Mouse (Mus musculus): ENCODE data around the gene Irf2bpl. TPM values are rescaled to one million over a fixed set of nuclear protein-coding genes. Genes with fewer than 3 reads are reported as not detected.
A peak's percentile ranks its signal among the peaks of the same experiment; 100 is the strongest.

Gene Irf2bpl
- total RNA-seq, 2 experiments from 2014 or later = 42.9 to 46.7 TPM

DNA sequence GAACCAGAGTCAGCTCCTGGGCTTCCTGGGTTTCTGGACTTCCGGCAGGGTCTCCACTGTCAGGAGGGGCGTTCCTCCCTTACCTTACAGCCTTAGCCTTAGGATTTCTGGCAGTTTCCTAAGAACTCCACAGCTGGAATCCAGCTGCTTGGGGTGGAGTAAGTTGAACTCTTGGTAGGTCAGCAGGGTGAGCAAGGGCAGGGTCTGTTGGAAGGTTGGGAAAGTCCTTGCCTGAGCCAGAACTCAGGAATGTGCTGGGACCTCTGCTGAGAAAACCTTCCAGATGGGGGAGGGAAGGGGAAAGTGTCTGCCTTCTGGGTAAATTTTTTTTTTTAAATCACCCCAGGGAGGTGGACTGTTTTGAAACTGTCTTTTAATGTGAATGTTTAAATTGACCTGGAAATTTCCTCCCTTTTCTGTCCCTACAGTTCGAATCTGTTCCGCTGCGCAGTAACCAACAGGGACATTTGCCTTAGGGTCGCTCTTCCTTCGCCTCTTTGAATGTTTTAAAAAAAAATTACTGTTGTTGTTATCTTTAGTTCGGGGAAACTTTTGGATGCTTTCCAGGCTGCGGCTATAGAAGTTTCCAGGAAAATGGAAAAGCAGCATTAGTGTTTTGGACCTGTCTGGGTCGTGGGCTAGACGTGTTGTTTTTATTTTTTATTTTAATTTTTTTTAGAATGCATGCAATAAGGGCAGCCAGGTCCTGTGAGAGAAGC lies 15.0 kb upstream of the Irf2bpl start:
- DNase-seq = no peak

DNA sequence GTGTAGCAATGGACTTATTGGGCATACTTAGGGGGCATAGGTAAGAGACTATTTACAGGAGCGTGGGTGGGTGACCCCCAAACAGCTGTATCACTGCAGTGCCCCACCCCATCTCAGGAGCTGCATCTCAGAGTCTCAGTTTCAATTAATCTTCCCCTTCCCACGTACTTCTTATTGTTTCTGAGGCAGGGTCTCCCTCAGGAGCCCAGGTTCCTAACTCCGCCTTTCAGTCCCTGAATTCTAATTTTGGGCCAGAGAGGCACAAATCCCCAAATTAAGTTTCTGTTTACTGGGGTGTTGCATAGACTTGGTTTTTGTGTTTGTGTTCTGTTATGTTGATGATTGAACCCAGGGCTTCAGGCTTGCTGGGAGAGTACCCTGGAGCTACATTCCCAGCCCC lies 13.8 kb upstream of the Irf2bpl start:
- DNase-seq = no peak

DNA sequence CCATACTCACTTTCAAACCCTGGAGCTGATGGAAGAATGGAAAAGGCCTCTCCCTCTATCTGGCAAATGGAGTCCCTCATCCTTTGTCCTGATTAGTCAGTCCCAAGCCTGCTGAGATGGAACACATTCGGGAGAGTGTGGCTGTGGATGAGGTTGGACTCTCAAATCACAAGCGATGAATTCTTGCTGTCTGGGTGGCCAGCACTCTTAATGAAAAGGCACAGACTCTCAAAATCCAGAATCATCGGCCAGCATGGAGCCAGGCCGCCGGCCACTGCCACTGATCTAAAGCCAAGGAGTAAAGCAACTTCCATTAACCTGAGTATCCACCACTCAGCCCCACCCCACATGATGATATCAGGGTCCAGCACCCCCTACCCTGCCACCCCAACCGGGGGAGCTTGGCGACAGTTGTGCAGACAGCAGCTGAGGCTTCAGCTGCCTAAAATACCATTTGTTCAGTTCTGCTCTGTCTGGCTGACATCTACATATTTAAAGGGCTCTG lies 13.2 kb upstream of the Irf2bpl start:
- no peak for DNase-seq

DNA sequence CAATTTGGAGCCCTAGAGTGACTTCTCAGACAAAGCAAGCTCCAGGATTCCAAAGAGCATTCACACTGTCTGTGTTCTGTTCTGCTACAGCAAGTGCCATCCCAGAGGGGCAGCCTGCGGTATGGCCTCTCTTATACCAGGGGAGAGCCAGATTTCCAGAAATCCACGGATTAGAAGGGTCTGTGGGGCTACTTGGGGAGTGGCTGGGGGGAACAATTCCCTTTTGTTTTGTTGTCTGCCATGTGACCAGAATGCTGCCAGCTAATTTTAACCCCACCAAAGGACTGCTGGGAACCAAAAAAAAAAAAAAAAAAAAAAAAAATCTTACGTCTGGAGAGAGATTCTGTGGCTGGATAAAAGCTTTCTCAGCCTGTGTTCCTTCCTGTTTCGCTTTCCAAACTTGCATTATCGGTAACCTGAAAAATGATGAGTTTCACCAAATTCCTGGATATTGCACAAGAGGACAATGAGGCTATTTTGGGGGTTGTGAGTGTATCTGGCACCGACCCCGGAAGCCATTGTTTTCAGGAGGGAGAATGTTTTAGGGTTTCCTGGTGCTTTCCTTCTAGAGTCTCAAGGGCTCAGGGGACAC lies 12.4 kb upstream of the Irf2bpl start:
- DNase-seq = no peak

DNA sequence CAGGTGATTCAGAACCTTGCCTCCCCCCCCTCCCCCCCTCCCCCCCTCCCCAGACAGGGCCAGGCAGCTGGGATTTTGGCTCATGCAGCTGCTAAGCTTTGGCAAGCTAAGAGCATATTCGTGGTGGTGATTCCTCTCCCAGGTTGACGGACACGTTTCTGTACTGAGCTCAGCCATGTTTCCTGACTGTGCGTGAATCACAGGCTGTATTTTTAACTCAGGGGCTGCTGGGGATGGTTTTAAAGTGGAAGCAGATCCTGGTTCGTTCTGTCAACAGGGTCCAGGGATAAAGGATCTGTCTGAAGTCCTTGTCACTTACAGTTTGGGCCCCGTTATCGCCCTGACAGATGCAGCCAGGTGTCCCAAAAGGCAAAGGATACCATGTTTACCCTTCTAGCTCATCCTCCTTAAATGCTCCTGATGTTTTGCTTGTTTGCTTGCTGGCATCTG lies 11.9 kb upstream of the Irf2bpl start:
- no peak for DNase-seq

DNA sequence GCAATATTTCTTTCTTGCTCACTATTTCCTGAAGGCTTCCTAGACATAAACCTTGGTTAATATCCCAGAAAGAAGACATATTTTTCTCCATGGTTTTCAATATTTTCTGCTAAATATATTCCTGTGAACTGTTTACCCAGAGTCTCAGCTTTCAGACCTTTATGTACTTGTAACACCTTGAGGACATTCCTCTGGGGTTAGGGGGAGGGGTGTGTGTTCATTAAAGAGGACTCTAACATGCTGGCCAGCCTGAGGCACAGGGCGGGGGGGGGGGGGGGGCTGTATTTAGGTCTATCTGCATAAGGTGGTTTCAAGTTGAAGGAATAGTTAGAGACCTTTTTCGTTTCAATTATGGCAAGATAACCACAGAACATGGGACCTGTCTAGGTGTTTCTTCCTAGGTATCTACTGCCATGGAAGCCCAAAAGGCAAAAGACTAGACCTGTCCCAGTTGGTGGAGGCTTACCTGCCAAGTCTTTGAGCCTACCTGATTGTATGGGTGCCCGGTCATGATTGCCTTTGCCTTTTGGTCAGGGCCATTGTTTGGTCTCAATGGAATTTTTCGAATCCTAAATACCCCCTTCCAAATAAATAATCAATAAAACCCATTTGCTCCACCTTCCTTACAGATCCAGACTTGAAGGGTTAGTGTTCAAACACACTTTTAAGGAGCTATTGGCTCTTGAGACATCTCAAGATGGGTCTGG lies 11.3 kb upstream of the Irf2bpl start:
- DNase-seq = no peak

DNA sequence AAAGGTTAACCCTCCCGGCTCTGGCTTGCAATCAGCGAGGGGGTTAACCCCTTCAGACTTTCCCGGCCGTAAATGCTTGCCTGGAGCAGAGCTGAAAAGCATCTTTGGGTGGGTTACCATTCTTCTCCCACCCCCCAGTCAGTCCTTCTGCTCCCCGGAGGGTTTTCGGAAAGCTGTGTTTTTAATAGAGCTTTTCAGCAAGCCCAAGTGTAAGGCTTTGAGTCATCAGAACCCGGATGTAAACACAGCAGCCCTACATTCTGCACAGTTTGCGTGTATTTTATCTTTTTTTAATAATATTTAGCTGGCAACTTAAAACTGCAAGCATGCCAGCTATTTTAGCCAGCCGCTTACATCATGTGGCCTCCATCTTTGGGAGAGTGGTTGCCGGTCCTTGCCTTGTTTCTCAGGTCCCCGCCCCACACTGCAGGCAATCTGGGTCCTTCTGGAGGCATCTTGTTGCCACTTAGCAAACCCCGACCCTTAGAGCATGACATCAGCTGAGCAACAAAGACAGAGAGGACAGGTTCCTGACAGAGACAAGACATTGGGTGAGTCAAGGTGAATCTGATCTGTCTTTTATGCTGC lies 10.3 kb upstream of the Irf2bpl start:
- DNase-seq = no peak

DNA sequence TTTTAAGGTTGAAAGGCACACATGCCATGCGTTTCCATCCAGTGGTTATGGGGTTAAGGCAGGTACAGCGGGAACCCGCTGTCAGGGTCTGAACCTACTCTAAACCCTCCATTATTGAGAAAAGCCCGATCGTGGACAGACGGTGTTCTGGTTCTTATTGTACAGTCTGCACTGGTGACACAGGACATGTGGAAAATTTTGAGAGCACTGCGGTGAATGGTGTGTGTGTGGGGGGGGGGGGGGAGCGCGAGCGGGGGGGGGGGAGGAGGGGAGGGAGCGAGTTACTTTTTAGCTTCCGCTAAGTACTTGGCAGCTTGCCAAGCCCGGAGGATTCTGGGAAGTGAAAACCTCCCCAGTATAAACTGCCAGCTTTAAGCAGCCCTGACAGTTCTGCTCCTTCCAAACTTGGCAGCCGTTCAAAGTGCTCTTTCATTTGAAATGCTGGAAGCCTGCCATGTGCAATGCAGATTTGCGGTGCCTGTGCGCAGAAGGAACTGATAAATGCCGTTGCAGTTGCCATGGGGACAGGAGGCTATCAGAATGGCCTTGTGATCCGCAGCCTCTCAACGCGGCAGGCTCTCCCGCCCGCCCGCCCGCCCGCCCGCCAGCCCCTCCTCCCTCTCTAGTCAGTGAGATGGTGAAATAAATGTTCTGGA lies 9.7 kb upstream of the Irf2bpl start:
- peak; percentile 98 for DNase-seq

DNA sequence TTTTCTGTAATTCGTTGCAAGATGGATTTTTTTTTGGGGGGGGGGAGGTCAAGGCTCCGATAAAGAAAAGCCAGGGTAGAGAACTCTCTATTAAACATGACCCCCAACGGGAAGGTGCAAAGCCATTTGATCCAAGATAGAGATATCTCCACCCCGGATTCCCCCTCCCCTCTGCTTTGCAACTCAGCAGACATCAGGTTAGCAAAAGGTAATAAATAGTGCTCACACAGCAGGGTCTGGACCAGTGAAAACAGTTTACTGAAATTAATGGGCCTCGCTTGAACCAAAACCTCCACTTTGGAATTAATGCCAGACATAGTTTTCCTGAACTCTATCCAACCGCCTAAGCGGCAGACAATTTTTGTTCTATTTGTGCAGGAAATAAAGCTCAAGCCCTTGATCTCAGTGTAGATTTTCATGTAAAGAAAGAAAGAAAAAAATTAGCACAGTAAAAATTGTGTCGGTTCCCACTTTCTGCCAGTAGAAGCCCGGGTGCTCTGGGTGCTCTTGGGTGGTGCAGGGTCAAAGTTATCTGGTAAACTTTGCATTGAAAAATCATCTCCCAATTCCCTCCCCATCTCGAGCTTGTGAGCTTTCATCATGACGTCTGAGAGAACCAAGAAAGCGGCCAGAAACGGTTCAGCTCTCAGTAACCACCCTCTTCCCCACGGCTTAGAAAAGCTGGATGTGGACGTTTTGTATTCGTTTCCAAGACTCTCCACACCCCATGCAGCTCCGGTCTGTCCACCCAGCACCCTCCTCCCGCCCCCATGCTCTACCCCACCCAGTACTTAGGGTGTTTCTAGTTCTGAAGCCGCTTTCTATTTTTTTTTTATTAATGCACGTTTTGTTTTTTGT lies 9.0 kb upstream of the Irf2bpl start:
- no peak for DNase-seq

DNA sequence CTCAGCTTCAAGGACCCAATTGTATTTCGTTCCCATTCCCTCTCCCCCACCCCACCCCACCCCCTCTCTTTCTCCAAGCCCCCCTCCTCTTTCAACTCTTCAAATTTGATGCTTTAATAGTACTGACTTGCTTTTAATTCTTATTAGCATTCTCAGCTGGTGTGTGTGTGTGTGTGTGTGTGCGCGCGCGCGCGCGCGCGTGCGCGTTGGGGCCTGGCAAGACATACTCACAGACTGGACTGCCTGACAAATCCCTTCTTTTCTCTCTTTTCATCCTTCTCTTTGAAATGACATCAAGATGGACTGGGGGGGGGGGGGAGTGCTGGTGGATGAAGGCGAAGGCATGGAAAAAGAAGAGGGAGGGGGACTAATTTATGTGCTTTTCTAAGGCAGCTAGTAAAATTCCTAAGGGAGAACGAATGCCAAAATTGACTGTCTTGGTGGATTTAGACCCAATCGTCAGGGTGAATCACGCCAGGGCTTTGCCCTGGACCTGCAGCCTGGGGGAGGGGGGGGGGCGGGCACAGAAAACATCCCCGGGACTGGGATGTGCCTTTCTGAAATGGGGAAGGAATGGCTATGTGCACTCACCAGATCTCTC lies 8.2 kb upstream of the Irf2bpl start:
- no peak for DNase-seq

DNA sequence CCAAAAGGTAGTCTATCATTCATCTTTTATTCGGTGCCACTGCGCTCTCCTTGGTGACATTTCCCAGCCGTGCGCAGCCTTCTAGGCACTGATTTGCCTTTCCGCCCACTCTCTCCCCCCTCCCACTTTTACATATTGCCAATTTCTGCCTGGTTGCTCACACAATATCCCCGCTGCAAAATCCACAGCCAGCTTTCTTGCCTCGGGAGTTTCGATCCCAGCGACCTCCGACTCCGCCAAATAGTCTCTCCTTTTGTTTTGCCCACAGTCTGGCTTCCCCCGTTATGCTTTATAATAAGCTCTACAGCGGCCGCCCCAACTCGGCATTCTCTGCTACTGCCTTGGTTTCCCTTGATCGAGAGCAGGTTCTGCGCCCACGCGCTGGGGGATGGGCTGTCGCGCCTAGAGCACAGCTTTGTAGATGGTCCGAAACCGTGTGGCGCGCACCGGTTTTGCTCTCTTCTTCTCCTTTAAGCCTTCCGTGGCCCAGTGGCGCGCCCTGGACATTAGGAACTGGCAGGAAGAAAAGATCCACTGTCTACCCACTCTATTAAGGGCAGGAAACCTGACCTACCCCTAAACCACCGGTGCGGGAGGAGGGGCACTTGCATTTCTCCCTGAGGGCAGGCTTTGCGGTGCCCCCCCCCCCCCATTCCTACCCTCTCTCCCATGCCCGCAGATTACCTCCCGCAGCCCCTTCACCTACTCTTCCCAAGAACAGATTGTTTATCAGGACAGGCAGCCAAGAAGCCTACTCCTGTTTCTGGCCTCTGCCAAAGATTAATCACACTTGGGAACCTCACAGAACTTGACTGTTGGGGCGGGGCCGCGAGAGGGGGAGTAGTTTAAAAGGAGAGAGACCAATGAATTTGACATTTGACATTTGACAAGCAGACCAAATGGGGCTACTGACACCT lies 7.4 kb upstream of the Irf2bpl start:
- DNase-seq = peak; percentile 80

DNA sequence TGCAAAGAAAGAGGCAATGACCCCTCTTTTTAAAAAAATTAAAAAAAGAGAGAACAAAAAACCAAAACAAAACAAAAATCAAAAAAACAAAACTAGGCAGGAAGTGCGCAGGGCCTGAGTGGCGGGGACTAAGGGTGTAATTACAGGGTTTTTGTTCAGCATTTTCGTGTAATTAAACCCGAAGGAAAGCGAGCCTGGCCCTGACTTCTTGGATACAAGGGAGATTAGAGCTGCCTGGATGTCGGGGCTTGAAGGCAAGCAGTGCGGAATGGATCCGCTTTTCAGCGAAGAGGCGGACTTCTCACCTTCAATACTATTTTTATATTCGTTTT lies 6.8 kb upstream of the Irf2bpl start:
- DNase-seq = no peak

DNA sequence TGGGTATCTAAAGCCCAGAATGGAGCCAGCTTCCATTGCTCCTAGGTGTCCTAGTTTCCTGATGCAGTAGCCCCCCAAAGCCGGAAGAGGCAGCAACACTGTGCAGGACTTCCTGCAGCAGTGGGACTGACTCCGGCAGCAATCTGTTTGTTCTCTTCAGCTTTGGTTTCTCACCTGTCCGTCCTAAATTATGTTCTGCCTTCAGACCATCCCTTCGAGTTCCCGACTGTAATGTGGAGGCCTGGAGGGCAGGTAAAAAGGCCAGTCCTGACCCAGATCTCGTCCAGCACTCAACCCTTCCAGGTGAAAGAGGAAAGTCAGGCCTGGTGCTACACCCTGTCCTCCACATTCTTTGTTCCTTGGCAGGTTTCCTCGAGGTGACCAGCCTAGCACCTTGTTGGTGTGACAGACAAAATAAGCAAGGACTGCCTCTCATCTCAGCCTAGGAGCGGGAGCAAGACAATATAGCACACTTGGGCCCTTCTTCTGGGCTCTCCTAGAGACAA lies 6.3 kb upstream of the Irf2bpl start:
- DNase-seq = no peak

DNA sequence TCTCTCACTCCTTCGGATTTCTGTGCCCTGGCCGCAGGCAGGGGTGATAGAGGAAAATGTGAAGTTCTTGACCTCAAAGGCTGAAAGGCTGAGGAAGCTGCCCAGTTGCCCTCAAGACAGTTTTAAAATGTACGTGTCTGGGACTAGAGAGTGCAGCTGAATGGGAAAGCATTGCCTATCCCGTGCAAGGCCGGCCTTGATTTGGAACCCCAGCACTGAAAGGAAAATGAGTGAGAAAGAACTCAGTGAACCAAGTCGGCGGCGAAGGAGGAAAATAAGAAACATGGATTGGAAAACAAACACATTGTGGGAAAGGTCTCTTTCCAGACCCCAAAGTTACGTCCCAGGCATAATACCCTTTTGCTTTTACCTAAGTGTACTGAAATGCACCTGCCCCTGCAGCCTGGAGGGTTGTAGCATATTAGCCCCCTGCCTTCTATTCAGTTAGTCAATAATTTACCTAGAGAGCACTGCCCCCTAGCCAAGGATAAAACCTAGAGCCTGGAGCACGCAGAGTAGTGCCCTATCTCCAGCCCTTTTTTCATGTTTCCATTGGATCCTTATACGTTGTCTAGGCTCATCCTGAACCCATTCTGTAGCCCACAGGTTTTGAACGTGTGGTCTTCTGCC lies 5.6 kb upstream of the Irf2bpl start:
- no peak for DNase-seq

DNA sequence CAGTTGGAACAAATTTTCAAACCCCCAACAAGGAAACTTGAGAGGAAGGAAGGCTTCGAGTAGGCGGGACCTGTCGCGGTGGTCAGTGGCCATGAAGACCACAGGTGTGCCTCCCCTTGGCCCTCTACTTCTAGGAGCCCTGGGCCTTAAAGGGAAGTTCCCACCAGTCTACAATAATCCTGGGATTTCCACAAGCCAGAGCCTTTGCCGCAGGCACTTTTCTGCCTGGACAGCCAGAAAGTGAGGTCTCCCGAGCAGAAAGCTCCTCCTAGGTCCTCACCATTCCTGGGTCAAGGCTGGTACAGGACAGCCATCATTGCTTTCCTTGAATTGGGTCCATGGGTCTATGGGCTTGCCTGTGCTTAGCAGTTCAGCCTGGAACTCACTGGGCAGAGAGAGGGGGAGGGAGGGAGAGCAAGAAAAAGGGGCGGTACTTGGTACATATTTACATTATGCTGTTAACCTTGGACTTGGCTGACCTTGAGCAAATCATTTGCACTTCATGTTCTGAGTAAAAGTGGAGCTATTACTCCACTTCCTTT lies 4.6 kb upstream of the Irf2bpl start:
- DNase-seq = no peak

DNA sequence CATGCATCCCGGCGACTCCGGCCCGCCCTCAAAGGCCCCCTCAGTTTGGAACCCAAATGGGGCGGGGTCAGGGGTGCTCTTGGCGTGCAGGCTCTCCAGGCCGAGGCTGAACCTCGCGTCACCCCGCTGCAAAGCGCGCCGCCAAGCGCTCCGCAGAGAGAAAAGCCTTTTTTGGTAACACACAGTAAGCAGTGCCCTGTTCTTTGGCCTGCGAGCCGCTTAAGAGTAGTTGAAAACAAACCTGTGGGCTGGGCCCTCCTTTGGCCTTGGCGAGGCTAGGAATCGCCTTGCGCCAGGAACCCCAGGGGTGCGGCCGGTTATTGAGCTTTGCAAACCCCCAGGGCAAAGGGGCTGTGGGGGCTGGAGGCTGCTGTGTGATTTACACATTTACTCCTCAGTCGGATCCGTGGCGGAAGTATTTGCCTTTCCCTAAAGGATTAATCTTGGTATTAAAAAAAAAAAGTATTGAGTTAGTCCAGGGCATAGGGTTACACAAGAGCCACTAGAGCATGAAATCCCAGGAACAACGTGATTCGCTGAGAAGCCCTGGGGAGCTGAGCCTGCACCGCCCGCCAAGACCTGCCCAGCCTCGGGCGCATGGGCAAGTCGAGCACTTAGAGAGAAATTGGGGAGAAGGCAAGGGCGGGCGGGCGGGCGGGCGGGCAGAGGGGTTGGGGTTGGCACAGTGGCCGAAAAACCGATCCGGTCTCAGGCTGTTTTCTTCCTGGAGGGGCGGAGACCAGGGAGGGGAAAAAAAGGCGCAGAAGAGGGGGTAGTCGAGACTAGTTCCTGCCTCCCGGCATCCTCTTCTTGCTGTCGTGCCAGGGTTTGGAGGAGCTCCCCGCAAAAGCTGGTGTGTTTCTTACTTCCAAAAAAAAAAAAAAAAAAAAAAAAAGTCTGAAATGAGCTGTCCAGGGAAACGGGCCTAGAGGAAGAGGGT lies 3.8 kb upstream of the Irf2bpl start:
- DNase-seq = peak; percentile 80

DNA sequence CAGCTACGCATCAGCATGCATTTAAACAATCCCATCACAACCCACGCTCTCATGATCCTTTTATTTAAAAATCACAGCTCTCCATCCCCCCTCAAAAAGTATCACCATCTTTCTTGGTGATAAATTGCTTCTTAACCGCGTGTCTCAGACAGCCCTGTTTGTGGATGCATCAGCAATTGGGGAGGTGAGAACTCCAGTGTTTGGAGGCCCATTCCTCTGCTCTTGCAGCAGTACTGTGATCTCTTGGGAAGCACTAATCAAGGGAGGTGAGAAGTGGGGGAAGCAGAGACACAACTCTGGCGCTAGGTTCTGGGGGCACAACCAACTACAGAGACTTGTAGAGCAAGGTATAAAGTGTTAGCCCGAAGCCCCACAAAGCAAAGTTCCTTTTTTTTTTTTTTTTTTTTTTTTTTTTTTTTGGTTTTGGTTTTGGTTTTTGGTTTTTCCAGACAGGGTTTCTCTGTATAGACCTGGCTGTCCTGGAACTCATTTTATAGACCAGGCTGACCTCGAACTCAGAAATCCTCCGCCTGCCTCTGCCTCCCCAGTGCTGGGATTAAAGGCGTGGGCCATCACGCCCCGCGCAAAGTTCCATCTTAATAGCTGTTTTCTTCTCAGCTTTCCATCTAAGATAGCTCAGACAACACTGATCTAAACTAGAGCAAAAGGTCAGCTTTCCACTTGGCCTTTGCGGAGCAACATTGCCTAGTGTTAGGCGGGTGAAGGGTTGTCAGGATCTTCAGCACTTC lies 3.0 kb upstream of the Irf2bpl start:
- DNase-seq = no peak
